In genomic region chr7:104169634-104170204, GRCm38 (mm10) we compare ENCODE assay signal across 16 mouse cellular contexts. TPM values are rescaled to one million over a fixed set of nuclear protein-coding genes. Genes with fewer than 3 reads are reported as not detected.
DNase-seq lines count a peak whose midpoint lies in the region; ATAC-seq lines count a peak whose summit lies in the region.
"Had no signal": no experiment of that assay in that cellular context is flagged by ENCODE, and none has a peak within 500 bp of the region (broad histone marks: within the 10 kb centered on the region; RNA-seq: fewer than 3 reads in every experiment).

No protein-coding gene starts in this region.

- H3K4me3 ChIP-seq in embryonic facial prominence, embryonic 14.5 days (ENCODE audit: low read depth, low read length): no peak overlapping the region
- H3K4me3 ChIP-seq in embryonic facial prominence, embryonic 10.5 days: no peak overlapping the region
- no peak overlapping the region for H3K4me3 ChIP-seq in hindbrain, embryonic 13.5 days
- H3K4me3 ChIP-seq: heart, embryonic 12.5 days had no signal

- WGBS in embryonic facial prominence, embryonic 14.5 days: 78% methylated on average over 6 of the region's 6 CpGs
- 83% methylated on average over 6 of the region's 6 CpGs for WGBS in embryonic facial prominence, embryonic 10.5 days
- WGBS in hindbrain, embryonic 13.5 days: 81% methylated on average over 6 of the region's 6 CpGs

- peak; percentile 20 for DNase-seq in embryonic facial prominence, embryonic 14.5 days (ENCODE audit: low spot score)
- DNase-seq in embryonic facial prominence, embryonic 10.5 days (ENCODE audit: low spot score): no peak
- peak; percentile 99 for DNase-seq in 416B (ENCODE audit: low read depth)
- DNase-seq in c-Kit-positive CD71-negative TER-119-negative erythroid progenitor cells, embryonic 14.5 days (ENCODE audit: low read depth): peak; percentile 44
- DNase-seq in adrenal gland, postnatal 10 days: no peak
- DNase-seq in spleen, postnatal 10 days (ENCODE audit: low spot score in 2 of 2): no peak

- no peak overlapping the region for H3K4me2 ChIP-seq in embryonic facial prominence, embryonic 14.5 days (ENCODE audit: low read depth, low read length)
- no peak overlapping the region for H3K4me2 ChIP-seq in hindbrain, embryonic 13.5 days
- H3K4me2 ChIP-seq: heart, embryonic 12.5 days had no signal

- H3K27me3 ChIP-seq in embryonic facial prominence, embryonic 14.5 days (replicated peaks; ENCODE audit: control insufficient read depth, insufficient read depth, low read length): no peaks in the 10 kb centered on the region
- no peaks in the 10 kb centered on the region for H3K27me3 ChIP-seq in embryonic facial prominence, embryonic 10.5 days (replicated peaks; ENCODE audit: low read depth, poor library complexity, severe bottlenecking)
- H3K27me3 ChIP-seq in hindbrain, embryonic 13.5 days: no peaks in the 10 kb centered on the region
- H3K27me3 ChIP-seq: heart, embryonic 12.5 days had no signal

- peak; percentile 37; the same call in 1 of the 2 replicates for ATAC-seq in embryonic facial prominence, embryonic 14.5 days (ENCODE audit: low read depth)
- ATAC-seq in megakaryocyte-erythroid progenitor cell, adult 5-6 weeks (replicated peaks; ENCODE audit: low FRiP score, low TSS enrichment, poor library complexity, severe bottlenecking): peak; percentile 63
- no peak for ATAC-seq in hindbrain, embryonic 13.5 days (ENCODE audit: low FRiP score)
- ATAC-seq: hindbrain, embryonic 16.5 days; Patski had no signal

- H3K4me1 ChIP-seq in embryonic facial prominence, embryonic 14.5 days (ENCODE audit: control insufficient read depth, insufficient read depth, low read length): no peaks in the 10 kb centered on the region
- H3K4me1 ChIP-seq in embryonic facial prominence, embryonic 10.5 days: no peaks in the 10 kb centered on the region
- H3K4me1 ChIP-seq in hindbrain, embryonic 13.5 days (replicated peaks): no peaks in the 10 kb centered on the region
- H3K4me1 ChIP-seq: heart, embryonic 12.5 days had no signal

- no peak overlapping the region for H3K27ac ChIP-seq in embryonic facial prominence, embryonic 14.5 days (replicated peaks; ENCODE audit: low read depth, low read length)
- no peak overlapping the region for H3K27ac ChIP-seq in embryonic facial prominence, embryonic 10.5 days (replicated peaks)
- no peak overlapping the region for H3K27ac ChIP-seq in hindbrain, embryonic 13.5 days

- H3K9me3 ChIP-seq in embryonic facial prominence, embryonic 14.5 days (ENCODE audit: control insufficient read depth, low read length): no peaks in the 10 kb centered on the region
- no peaks in the 10 kb centered on the region for H3K9me3 ChIP-seq in embryonic facial prominence, embryonic 10.5 days
- H3K9me3 ChIP-seq in hindbrain, embryonic 13.5 days: no peaks in the 10 kb centered on the region
- H3K9me3 ChIP-seq: heart, embryonic 12.5 days had no signal

- no peaks in the 10 kb centered on the region for H3K36me3 ChIP-seq in embryonic facial prominence, embryonic 14.5 days (ENCODE audit: control insufficient read depth, insufficient read depth, low read length)
- no peaks in the 10 kb centered on the region for H3K36me3 ChIP-seq in embryonic facial prominence, embryonic 10.5 days (replicated peaks)
- H3K36me3 ChIP-seq in hindbrain, embryonic 13.5 days: no peaks in the 10 kb centered on the region
- H3K36me3 ChIP-seq: heart, embryonic 12.5 days had no signal

- no peak overlapping the region for H3K9ac ChIP-seq in embryonic facial prominence, embryonic 14.5 days (ENCODE audit: low read depth, low read length)
- no peak overlapping the region for H3K9ac ChIP-seq in hindbrain, embryonic 13.5 days
- H3K9ac ChIP-seq: heart, embryonic 12.5 days had no signal

RNA-seq across cellular contexts. Expression of gene Olfm5, which starts 5.1 kb away (rescaled TPM):
- polyA plus RNA-seq in embryonic facial prominence, embryonic 14.5 days (2014; fragmentation: Nextera tagmentation; extraction: Ambion mirVana): 17.6 and 28.0 TPM in 2 replicates
- not detected in 2 replicates for polyA plus RNA-seq in embryonic facial prominence, embryonic 10.5 days (2016; fragmentation: Nextera tagmentation; extraction: Ambion mirVana)
- not detected in 2 replicates for total RNA-seq in megakaryocyte-erythroid progenitor cell, adult 5-6 weeks (2014; fragmentation: Nextera tagmentation)
- not detected in 2 replicates for total RNA-seq in megakaryocyte-erythroid progenitor cell, adult 5-6 weeks (2017)
- not detected for total RNA-seq in adrenal gland, postnatal 10 days (2021)
- not detected in 2 replicates for polyA plus RNA-seq in hindbrain, embryonic 13.5 days (2015; fragmentation: Nextera tagmentation; extraction: Ambion mirVana)
- total RNA-seq: adrenal gland, postnatal 4 days; layer of hippocampus, postnatal 25 days had no signal
- polyA plus RNA-seq: heart, embryonic 12.5 days; hindbrain, embryonic 16.5 days; kidney, embryonic 16.5 days; neural tube, embryonic 11.5 days; Patski; stomach, embryonic 14.5 days had no signal

RNA-seq across cellular contexts. Expression of gene Olfr648, which starts 13.5 kb away (rescaled TPM):
- polyA plus RNA-seq in embryonic facial prominence, embryonic 14.5 days (2014; fragmentation: Nextera tagmentation; extraction: Ambion mirVana): 0.17 and 0.18 TPM in 2 replicates
- polyA plus RNA-seq in embryonic facial prominence, embryonic 10.5 days (2016; fragmentation: Nextera tagmentation; extraction: Ambion mirVana): 0.30 and 0.36 TPM in 2 replicates
- 0.92 TPM in 1 of 2 replicates, not detected in the other for total RNA-seq in megakaryocyte-erythroid progenitor cell, adult 5-6 weeks (2014; fragmentation: Nextera tagmentation)
- total RNA-seq in megakaryocyte-erythroid progenitor cell, adult 5-6 weeks (2017): not detected in 2 replicates
- not detected for total RNA-seq in adrenal gland, postnatal 10 days (2021)
- 0.26 and 0.34 TPM in 2 replicates for polyA plus RNA-seq in hindbrain, embryonic 13.5 days (2015; fragmentation: Nextera tagmentation; extraction: Ambion mirVana)

RNA-seq across cellular contexts. Expression of gene Ubqlnl, which starts 19.4 kb away (rescaled TPM):
- 0.17 and 0.45 TPM in 2 replicates for polyA plus RNA-seq in embryonic facial prominence, embryonic 14.5 days (2014; fragmentation: Nextera tagmentation; extraction: Ambion mirVana)
- not detected in 2 replicates for polyA plus RNA-seq in embryonic facial prominence, embryonic 10.5 days (2016; fragmentation: Nextera tagmentation; extraction: Ambion mirVana)
- not detected in 2 replicates for total RNA-seq in megakaryocyte-erythroid progenitor cell, adult 5-6 weeks (2014; fragmentation: Nextera tagmentation)
- total RNA-seq in megakaryocyte-erythroid progenitor cell, adult 5-6 weeks (2017): not detected in 2 replicates
- not detected for total RNA-seq in adrenal gland, postnatal 10 days (2021)
- not detected in 2 replicates for polyA plus RNA-seq in hindbrain, embryonic 13.5 days (2015; fragmentation: Nextera tagmentation; extraction: Ambion mirVana)
- total RNA-seq: adrenal gland, postnatal 4 days; layer of hippocampus, postnatal 25 days had no signal
- polyA plus RNA-seq: heart, embryonic 12.5 days; hindbrain, embryonic 16.5 days; kidney, embryonic 16.5 days; neural tube, embryonic 11.5 days; Patski; stomach, embryonic 14.5 days had no signal

RNA-seq across cellular contexts. Expression of gene Olfr649, which starts 26.1 kb away (rescaled TPM):
- not detected in 2 replicates for polyA plus RNA-seq in embryonic facial prominence, embryonic 14.5 days (2014; fragmentation: Nextera tagmentation; extraction: Ambion mirVana)
- not detected in 2 replicates for polyA plus RNA-seq in embryonic facial prominence, embryonic 10.5 days (2016; fragmentation: Nextera tagmentation; extraction: Ambion mirVana)
- total RNA-seq in megakaryocyte-erythroid progenitor cell, adult 5-6 weeks (2014; fragmentation: Nextera tagmentation): not detected in 2 replicates
- not detected in 2 replicates for total RNA-seq in megakaryocyte-erythroid progenitor cell, adult 5-6 weeks (2017)
- total RNA-seq in adrenal gland, postnatal 10 days (2021): not detected
- not detected in 2 replicates for polyA plus RNA-seq in hindbrain, embryonic 13.5 days (2015; fragmentation: Nextera tagmentation; extraction: Ambion mirVana)
- total RNA-seq: adrenal gland, postnatal 4 days; layer of hippocampus, postnatal 25 days had no signal
- polyA plus RNA-seq: heart, embryonic 12.5 days; hindbrain, embryonic 16.5 days; kidney, embryonic 16.5 days; neural tube, embryonic 11.5 days; Patski; stomach, embryonic 14.5 days had no signal

RNA-seq across cellular contexts. Expression of gene Ubqln3, which starts 26.6 kb away (rescaled TPM):
- 0.21 and 0.25 TPM in 2 replicates for polyA plus RNA-seq in embryonic facial prominence, embryonic 14.5 days (2014; fragmentation: Nextera tagmentation; extraction: Ambion mirVana)
- not detected in 2 replicates for polyA plus RNA-seq in embryonic facial prominence, embryonic 10.5 days (2016; fragmentation: Nextera tagmentation; extraction: Ambion mirVana)
- not detected in 2 replicates for total RNA-seq in megakaryocyte-erythroid progenitor cell, adult 5-6 weeks (2014; fragmentation: Nextera tagmentation)
- total RNA-seq in megakaryocyte-erythroid progenitor cell, adult 5-6 weeks (2017): not detected in 2 replicates
- total RNA-seq in adrenal gland, postnatal 10 days (2021): not detected
- polyA plus RNA-seq in hindbrain, embryonic 13.5 days (2015; fragmentation: Nextera tagmentation; extraction: Ambion mirVana): not detected in 2 replicates
- total RNA-seq: adrenal gland, postnatal 4 days; layer of hippocampus, postnatal 25 days had no signal
- polyA plus RNA-seq: heart, embryonic 12.5 days; hindbrain, embryonic 16.5 days; kidney, embryonic 16.5 days; neural tube, embryonic 11.5 days; Patski; stomach, embryonic 14.5 days had no signal

Comparison
In these comparisons a context has a peak if more than half of its experiments do, and no peak if none do; other contexts are left out.
1. DNase-seq: peak in embryonic facial prominence, embryonic 14.5 days (single experiment), 416B (single experiment) and c-Kit-positive CD71-negative TER-119-negative erythroid progenitor cells, embryonic 14.5 days (single experiment); none in embryonic facial prominence, embryonic 10.5 days (single experiment), adrenal gland, postnatal 10 days (single experiment) and spleen, postnatal 10 days (0 of 2).
2. RNA of gene Olfm5, which starts 5.1 kb away (polyA plus RNA-seq): 17.6 to 28.0 TPM in embryonic facial prominence, embryonic 14.5 days; not detected in embryonic facial prominence, embryonic 10.5 days and not detected in hindbrain, embryonic 13.5 days; every median in the first group is over 10 times any median in the second.